Comparison of ENCODE assay signal across 14 mouse cellular contexts in genomic region chr9:86676246-86676645, GRCm38 (mm10). TPM values are rescaled to one million over a fixed set of nuclear protein-coding genes. Genes with fewer than 3 reads are reported as not detected.
"Had no signal": no experiment of that assay in that cellular context is flagged by ENCODE, and none has a peak within 500 bp of the region (broad histone marks: within the 10 kb centered on the region; RNA-seq: fewer than 3 reads in every experiment).

No protein-coding gene starts in this region.

- DNase-seq: lung, adult 18-20 months; lung, embryonic 14.5 days; lung, postnatal 14 days; lung, postnatal 4 days; midbrain, embryonic 14.5 days; retina, postnatal 1 day; right cerebral cortex, adult 18-20 months; right cerebral cortex, postnatal 25 days; right cerebral cortex, postnatal 4 days; spleen, adult 18-20 months; thymus, adult 18-20 months; thymus, postnatal 14 days; thymus, postnatal 36 days had no signal

RNA-seq across cellular contexts. Expression of gene Me1, which starts 19.5 kb away (rescaled TPM):
- total RNA-seq: megakaryocyte, adult 5-6 weeks had no signal
